Mouse (Mus musculus): ENCODE measurements around the gene Nme1. TPM values are rescaled to one million over a fixed set of nuclear protein-coding genes. Genes with fewer than 3 reads are reported as not detected.
"Not testable (repeated sequence)": the region's sequence is repeated elsewhere in the genome, so short reads cannot be mapped to it uniquely, and the experiment has no call there.

Gene Nme1
- polyA plus RNA-seq, 1 experiment from 2014 or later = 444 TPM

- H3K4me2 ChIP-seq (ENCODE audit: low read depth, low read length); ATAC-seq (ENCODE audit: low read depth); H3K9ac ChIP-seq (replicated peaks; ENCODE audit: low read depth, low read length); H3K27ac ChIP-seq (ENCODE audit: low read depth, low read length); H3K27me3 ChIP-seq (ENCODE audit: control insufficient read depth, insufficient read depth, low read length); H3K4me3 ChIP-seq (ENCODE audit: low read depth, low read length); H3K4me1 ChIP-seq (ENCODE audit: control insufficient read depth, insufficient read depth, low read length); H3K9me3 ChIP-seq (ENCODE audit: control insufficient read depth, low read length): not testable (repeated sequence)
- 97% methylated on average over 2 of the region's 2 CpGs for WGBS
- peaks cover 39% of the 10 kb centered on the region for H3K36me3 ChIP-seq (ENCODE audit: control insufficient read depth, insufficient read depth, low read length)
These were observed 53.3 kb downstream of the Nme1 start for GRCm38 (mm10) chr11:93915019-93915418.

- H3K36me3 ChIP-seq (ENCODE audit: control insufficient read depth, insufficient read depth, low read length) = peaks cover 45% of the 10 kb centered on the region
- no peak overlapping the region for H3K4me3 ChIP-seq (ENCODE audit: low read depth, low read length)
- H3K9me3 ChIP-seq (ENCODE audit: control insufficient read depth, low read length) = no peaks in the 10 kb centered on the region
- no peak for ATAC-seq (ENCODE audit: low read depth)
- no peak overlapping the region for H3K9ac ChIP-seq (replicated peaks; ENCODE audit: low read depth, low read length)
- no peaks in the 10 kb centered on the region for H3K4me1 ChIP-seq (ENCODE audit: control insufficient read depth, insufficient read depth, low read length)
- H3K27me3 ChIP-seq (ENCODE audit: control insufficient read depth, insufficient read depth, low read length) = no peaks in the 10 kb centered on the region
- no peak overlapping the region for H3K27ac ChIP-seq (ENCODE audit: low read depth, low read length)
- WGBS = 92% methylated on average over 3 of the region's 3 CpGs
- H3K4me2 ChIP-seq (ENCODE audit: low read depth, low read length) = no peak overlapping the region
These were observed 56.7 kb downstream of the Nme1 start for GRCm38 (mm10) chr11:93911603-93912002.

- 92% methylated on average over 9 of the region's 9 CpGs for WGBS
- Histone ChIP-seq H3K4me3 (ENCODE audit: low read depth, low read length) (no peak overlapping the region), H3K9ac (replicated peaks; ENCODE audit: low read depth, low read length) (no peak overlapping the region), H3K4me1 (ENCODE audit: control insufficient read depth, insufficient read depth, low read length) (no peaks in the 10 kb centered on the region), H3K9me3 (ENCODE audit: control insufficient read depth, low read length) (no peaks in the 10 kb centered on the region), H3K36me3 (ENCODE audit: control insufficient read depth, insufficient read depth, low read length) (peaks cover 48% of the 10 kb centered on the region), H3K4me2 (ENCODE audit: low read depth, low read length) (no peak overlapping the region), H3K27ac (ENCODE audit: low read depth, low read length) (no peak overlapping the region), H3K27me3 (ENCODE audit: control insufficient read depth, insufficient read depth, low read length) (no peaks in the 10 kb centered on the region)
- no peak for ATAC-seq (ENCODE audit: low read depth)
These were observed 59.5 kb downstream of the Nme1 start for GRCm38 (mm10) chr11:93908829-93909228.

- no peaks in the 10 kb centered on the region for H3K27me3 ChIP-seq (ENCODE audit: control insufficient read depth, insufficient read depth, low read length)
- H3K4me1 ChIP-seq (ENCODE audit: control insufficient read depth, insufficient read depth, low read length) = no peaks in the 10 kb centered on the region
- ATAC-seq (ENCODE audit: low read depth) = no peak
- no peak overlapping the region for H3K9ac ChIP-seq (replicated peaks; ENCODE audit: low read depth, low read length)
- no peak overlapping the region for H3K4me2 ChIP-seq (ENCODE audit: low read depth, low read length)
- WGBS = 88% methylated on average over 3 of the region's 3 CpGs
- H3K4me3 ChIP-seq (ENCODE audit: low read depth, low read length) = no peak overlapping the region
- H3K27ac ChIP-seq (ENCODE audit: low read depth, low read length) = no peak overlapping the region
- peaks cover 44% of the 10 kb centered on the region for H3K36me3 ChIP-seq (ENCODE audit: control insufficient read depth, insufficient read depth, low read length)
- no peaks in the 10 kb centered on the region for H3K9me3 ChIP-seq (ENCODE audit: control insufficient read depth, low read length)
These were observed 60.5 kb downstream of the Nme1 start for GRCm38 (mm10) chr11:93907839-93908238.

Other genes starting within 250 kb of the Nme1 start
- 33.1 and 34.5 TPM in 2 replicates for gene Utp18, start 82.8 kb downstream of the Nme1 start, polyA plus RNA-seq (2014; fragmentation: Nextera tagmentation; extraction: Ambion mirVana)
- gene Mbtd1, start 82.7 kb downstream of the Nme1 start, polyA plus RNA-seq (2014; fragmentation: Nextera tagmentation; extraction: Ambion mirVana) = 24.6 and 25.0 TPM in 2 replicates
- 74.2 and 85.2 TPM in 2 replicates for gene Nme2, start 12.3 kb downstream of the Nme1 start, polyA plus RNA-seq (2014; fragmentation: Nextera tagmentation; extraction: Ambion mirVana)
- gene Gm20390, start 228 bp downstream of the Nme1 start, polyA plus RNA-seq (2014; fragmentation: Nextera tagmentation; extraction: Ambion mirVana) = 295 and 298 TPM in 2 replicates
- 126 and 129 TPM in 2 replicates for gene Spag9, start 27.6 kb upstream of the Nme1 start, polyA plus RNA-seq (2014; fragmentation: Nextera tagmentation; extraction: Ambion mirVana)
- 27.9 and 31.1 TPM in 2 replicates for gene Tob1, start 242.9 kb upstream of the Nme1 start, polyA plus RNA-seq (2014; fragmentation: Nextera tagmentation; extraction: Ambion mirVana)